Mouse (Mus musculus) gastrocnemius, adult 18-20 months (tissue): Measurements from ENCODE around the gene Disc1. TPM values are rescaled to one million over a fixed set of nuclear protein-coding genes. Genes with fewer than 3 reads are reported as not detected.

Source experiments
- DNase-seq: peaks from one replicate; pipeline ENCODE4 v3.0.0; 2021; ENCODE audit warnings: low spot score
- total RNA-seq, 2 experiments: library from RNA; stranded (reverse); gene quantifications; 2 replicates each; pipeline ENCODE4 v1.2.3; 2021

Gene Disc1
- total RNA-seq, 2 experiments from 2014 or later = 0.71 to 0.85 TPM

- no peak for DNase-seq
These were observed 201.2 kb downstream of the Disc1 start for GRCm38 (mm10) chr8:125255006-125255685.

DNA sequence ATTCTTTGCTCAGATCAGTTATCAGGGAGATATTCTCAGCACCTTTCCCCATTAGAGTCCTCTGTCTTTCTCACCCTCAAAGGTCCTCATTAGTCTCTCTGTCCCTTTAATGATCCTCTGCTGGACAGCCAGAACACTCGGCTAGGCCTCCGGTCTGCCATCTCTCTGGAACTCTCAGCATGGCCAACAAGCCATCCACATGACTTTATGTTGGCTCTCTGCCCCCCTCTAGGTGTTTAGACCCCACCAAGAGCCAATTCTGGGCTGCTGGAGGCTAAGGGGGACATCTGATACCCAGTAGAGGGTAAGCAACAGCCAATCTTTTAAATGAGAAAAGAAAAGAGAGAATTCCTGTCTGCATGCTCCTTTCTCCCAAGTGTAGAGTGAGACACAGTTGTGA lies 203.7 kb downstream of the Disc1 start:
- DNase-seq = no peak

DNA sequence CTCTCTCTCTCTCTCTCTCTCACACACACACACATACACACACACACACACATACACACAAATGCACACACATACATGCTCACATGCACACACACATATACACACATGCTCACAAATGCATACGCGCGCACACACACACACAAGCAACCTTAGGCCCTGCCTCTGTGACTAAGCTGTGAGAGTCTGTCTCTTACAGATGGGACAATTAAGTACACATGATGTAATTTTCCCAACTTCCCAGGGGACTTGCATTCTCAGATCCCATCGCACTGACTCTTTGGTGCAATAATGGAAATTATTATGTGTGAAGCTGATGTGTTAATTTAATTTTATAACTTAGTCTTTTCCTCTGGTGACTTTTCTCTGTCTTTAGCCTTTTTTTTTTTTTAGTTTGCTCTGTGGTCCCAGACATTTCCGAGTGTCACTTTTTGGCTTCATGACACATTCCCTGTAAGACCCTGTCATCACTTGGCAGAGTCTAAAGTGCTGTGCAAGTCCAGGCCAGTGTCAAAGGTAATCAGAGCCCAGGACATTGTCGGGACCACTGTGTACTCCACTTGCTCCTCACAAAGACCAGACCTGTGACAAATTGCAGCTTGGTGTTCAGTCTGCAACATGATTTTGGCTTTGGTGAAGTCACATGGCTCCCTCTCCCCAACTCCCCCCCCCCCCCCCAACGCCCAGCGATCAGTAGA lies 205.0 kb downstream of the Disc1 start:
- peak; percentile 16 for DNase-seq

DNA sequence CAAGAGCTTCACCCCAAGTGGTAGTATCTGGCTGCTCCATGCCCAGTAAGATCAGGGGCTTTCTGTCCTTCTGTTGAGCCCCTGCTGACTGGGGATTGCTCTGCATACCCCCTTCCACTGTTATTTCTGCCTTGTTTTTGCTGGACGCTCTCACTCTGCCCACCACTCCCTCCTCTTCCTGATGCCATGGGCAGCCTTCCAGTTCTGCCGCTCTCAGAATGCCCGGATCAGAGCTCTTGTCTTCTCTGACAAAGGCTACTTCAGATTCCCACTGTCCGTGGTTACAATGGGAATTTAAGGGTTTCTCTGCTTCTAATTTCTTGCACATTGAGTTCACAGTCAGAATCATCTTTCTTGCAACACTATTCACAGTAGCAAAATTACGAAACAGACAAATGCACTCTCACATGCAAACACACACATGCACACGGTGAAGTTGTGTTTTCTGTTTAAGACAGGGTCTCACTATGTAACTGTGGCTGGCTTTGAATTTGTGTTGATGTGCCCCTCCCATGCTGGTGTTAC lies 214.2 kb downstream of the Disc1 start:
- no peak for DNase-seq

DNA sequence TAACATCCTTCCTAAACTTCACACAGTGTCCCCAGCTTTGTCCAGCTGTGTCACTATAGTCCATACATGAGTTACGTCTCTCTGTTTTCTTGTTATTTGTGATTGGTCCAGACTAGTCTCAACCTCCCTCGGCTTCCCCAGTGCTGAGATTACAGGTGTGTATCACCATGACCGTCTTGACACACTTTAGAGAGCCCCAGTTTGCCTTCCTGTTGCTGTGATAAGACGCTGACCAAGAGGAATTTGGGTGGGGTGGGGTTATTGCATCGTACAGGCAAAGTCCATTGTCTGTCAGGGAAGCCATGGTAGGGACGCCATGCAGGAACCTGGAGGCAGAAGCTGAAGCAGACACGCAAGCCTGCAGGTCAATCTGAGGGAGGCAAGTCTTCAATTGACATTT lies 216.3 kb downstream of the Disc1 start:
- DNase-seq = no peak

DNA sequence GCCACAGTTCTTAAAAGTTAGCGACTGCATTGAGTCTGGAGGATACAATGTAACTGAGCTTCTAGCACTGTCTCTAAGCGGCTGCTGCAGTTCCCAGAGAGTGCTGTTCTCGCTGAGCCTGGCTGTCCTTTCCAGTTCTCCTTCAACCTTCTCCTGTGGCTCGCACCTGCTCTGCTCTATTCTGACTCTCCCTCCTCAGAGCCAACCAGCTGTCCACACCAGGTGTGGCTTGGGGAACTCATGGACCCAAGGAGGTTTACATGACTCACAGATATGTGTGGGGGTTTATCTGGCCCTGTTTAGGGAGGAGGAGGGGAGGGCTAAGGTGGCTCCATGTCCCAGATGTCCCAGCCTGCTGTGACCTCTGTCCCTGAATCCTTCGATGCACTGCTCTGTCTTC lies 217.4 kb downstream of the Disc1 start:
- peak; percentile 9 for DNase-seq

DNA sequence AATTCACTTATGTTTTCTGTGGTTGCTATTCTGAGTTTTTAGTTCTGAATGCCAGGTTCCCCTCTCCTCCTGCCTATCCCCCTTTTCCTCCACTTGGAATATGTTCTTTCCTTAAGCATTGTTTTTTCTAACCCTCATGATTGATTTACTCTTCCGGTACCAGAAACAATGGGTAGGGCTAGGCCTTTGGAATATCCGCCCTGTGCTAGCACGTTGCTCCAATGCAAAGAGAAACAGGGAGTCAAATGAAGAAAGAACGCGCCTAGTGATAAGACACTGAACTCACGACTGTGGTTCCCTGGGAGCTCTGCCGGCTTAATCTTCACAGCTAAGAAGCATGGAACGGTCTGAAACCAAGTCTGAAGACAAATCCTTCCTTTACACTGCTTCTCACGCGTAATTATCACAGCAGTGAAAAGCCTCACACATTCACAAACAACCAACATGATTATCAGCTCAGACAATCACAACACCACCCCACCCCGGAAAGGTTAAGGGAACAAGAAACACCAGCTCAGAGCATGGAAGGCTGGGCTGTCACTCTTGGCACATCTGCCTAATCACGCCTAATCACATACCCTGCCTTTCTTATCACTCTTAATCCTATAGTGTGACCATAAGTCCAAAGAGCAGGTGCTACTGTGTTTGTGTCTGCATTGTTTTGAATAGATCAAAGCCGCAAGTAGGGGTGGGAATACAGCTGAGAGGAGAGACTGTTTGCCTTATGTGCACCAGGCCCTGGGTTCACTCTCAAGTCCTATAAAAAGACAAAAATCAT lies 218.3 kb downstream of the Disc1 start:
- DNase-seq = no peak

DNA sequence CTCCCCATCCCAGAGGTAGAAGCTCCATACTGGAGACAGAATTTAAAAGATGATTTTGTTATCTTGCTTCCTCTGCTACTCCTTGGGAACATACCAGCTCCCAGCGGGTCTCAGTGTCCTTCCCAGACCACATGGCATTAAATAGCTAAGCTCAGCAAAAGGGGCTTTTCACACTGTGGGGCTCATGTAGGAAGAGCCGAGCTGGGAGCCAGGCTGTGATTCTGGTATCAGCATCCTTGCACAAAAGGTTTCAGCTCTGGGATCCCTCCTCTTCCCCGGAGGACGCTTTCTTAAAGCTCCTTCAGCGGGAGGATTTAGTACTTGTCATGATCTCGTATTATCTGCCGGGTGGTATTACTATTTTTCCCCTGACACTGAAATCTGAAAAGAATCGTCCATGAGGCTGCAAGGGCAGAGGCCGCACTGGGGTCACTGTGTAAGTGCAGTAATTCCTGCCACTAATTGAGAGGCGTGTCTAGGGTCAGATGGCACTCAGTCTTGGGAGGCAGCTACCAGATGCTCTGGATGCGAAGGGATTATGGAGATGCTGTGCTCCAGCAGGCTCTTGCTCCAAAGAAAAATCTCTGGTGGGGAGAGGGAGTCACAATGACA lies 223.2 kb downstream of the Disc1 start:
- no peak for DNase-seq

DNA sequence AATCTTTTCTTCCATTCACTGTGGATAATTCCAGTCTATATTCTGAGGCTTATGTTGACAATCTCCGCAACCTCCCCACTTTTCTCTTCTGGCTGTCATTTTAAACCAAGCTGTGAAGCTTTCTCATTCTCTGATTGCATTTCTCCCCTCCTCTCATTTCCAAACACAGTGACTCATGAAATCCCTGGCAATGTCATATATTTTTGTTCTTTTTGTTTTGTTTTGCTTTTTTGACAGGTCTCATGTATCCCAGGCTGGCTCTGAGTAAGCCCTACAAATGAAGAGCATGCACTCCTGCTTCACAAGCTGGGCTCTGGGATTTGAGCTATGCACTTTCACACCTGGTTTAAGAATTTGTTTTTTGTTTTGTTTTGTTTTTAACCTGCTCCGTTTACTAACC lies 225.2 kb downstream of the Disc1 start:
- DNase-seq = no peak

DNA sequence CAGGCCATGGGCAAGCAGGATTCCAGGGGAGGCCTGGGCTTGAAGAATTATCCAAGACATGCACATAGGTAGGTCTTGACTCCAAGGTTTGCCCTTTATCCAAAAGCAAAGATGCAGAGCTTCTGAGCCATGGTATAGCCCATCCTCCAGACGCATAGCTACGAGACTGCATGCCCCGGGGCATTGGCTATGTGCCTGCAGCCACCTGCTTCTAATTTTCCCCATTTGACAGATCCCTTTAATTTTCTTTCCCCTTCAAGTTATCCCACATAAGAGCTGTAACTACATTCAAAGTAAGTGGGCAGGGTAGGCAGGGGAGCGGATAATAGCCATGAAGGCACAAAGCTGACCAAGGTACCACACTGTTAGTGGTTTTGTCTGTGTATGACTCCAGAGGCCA lies 225.9 kb downstream of the Disc1 start:
- no peak for DNase-seq

DNA sequence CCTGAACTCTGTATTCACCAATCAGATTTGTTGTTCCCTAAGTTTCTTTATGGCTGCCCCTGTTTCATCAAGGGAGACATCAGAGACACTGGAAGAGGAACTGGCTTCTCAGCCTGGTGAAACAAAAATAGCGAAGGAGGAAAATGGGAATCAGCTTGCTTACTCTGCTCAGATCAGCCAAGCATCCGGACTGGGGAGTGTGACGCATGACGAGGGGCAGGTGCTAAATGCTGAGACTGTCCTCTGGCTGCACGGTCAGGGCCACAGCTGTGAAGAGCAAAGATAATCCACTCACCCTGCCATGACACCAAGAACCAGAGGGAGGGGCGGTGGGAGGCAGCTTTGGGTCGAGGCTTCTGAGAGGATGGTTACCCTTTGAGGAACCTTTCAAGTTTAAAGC lies 228.5 kb downstream of the Disc1 start:
- peak; percentile 14 for DNase-seq

DNA sequence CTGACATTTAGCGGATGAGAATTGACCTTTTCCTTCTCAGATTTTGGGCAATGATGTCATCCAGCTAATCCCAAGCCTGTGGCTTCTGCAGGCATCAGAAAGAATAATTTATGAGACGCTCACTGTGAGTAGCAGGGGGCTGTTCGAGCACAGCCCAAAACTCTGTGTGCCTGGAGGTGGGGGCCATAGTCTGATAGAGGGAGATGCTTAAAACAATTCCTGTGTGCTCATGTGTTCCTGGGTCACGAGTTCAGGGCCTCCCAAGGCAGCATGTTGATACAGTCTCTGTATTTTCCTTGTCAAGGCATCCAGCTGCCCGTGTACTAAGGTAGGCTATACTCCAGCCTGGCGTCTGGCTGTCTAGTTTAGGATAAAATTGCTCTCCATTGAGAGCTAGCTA lies 229.5 kb downstream of the Disc1 start:
- no peak for DNase-seq

- no peak for DNase-seq
These were observed 230.9 kb downstream of the Disc1 start for GRCm38 (mm10) chr8:125284875-125285274.

DNA sequence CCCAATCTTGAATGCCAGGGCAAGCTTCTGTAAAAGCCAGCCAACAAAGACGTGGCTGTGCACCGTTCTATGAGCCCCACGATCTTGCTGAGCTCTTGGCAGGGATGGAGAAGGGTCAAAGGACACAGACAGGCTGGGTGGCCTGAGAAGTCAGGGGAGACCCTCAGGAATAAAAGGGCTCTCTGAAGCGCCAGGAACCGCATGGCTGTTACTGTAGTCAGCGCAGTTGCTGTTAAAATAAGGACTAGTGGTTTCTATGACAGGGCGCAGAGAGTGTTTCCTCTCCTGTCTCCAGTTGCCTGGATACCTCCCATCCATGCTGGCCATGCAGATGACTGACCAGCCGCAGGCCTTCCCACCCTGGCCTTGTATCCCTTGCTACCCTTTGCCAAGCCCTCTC lies 231.4 kb downstream of the Disc1 start:
- peak; percentile 13 for DNase-seq

DNA sequence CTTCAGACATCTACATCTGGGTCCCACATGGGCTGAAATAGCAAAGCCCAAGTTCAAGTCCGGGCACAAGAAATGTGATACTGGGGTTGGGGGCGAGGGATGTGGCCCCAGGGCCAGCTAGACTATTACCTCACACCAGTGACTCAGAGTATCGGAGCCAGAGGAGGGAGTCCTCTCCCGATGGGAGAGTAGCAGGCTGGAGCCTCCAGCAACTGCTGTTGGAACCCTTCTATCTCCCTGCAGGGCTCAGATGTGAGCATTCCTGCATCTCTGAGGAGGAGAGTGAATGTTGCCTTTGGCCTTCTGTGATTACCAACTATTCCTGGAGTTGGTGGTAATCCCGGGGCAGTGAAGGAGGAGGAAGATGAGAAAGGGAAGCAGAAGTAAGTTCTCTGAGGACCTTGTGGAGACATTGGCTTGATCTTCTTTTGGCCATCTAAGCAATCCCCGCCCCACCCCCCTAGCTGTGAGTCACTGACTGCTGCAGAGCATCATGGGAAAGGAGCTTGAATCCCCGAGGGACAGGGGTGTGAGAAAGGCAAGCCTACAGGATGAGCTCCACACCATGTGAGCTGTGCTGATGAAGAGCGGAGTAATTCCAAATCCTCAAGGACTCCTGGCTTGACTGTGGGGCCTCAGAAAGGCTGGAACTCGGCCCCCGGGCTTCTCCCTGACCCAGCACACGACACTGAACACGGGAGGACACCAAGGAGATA lies 232.1 kb downstream of the Disc1 start:
- DNase-seq = peak; percentile 87

- no peak for DNase-seq
These were observed 233.3 kb downstream of the Disc1 start for GRCm38 (mm10) chr8:125287311-125287710.

- DNase-seq = peak; percentile 8
These were observed 233.9 kb downstream of the Disc1 start for GRCm38 (mm10) chr8:125287841-125288341.

GRCm38 (mm10) chr8:125291506-125291905 lies 237.5 kb downstream of the Disc1 start:
- DNase-seq = peak; percentile 6

- DNase-seq = peak; percentile 21
These were observed 238.1 kb downstream of the Disc1 start for GRCm38 (mm10) chr8:125291932-125292717.

DNA sequence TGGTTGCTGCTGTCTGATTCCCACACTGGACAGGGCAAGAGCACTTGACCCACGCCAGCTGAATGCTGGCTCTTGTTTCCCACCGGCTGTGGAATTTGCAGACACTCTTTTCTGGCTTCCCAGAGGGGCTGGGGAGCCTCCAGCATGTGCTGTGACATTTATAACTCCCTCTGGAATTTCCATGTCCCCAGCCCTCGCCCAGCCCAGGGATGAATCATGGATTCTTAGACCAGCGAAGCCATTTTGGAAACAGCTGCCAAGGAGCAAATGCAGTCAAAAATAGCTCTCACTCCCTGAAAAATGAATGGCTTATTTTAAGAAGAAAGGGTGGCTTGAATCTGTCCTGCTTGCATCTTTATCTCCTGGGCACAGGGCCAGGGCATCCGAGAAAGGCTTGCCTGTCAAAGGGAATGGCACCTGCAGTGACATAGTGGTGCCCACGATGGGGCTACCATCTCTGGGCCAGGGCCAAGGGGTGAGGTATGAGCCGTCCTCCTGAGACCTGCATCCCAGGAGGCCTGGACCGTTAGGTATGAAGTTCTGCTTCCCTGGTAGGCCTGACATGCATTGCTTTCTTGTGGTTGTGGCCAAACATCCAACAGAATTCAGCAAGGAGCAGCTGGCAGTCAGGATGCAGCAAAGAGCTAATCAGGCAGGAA lies 239.1 kb downstream of the Disc1 start:
- DNase-seq = peak; percentile 46
